Mouse (Mus musculus): ENCODE results near the gene Gm2431. TPM values are rescaled to one million over a fixed set of nuclear protein-coding genes. Genes with fewer than 3 reads are reported as not detected.
"Not testable (repeated sequence)": the region's sequence is repeated elsewhere in the genome, so short reads cannot be mapped to it uniquely, and the experiment has no call there.

Gm2431 gene
- polyA plus RNA-seq, 1 experiment from 2014 or later, result not detected

- peak overlapping the region; percentile 85 for H3K4me2 ChIP-seq (ENCODE audit: low read depth, low read length)
- peaks cover 2% of the 10 kb centered on the region; the same call in 1 of the 2 replicates for H3K4me1 ChIP-seq (replicated peaks; ENCODE audit: control insufficient read depth, insufficient read depth, low read length)
- H3K36me3 ChIP-seq (ENCODE audit: control insufficient read depth, insufficient read depth, low read length), result no peaks in the 10 kb centered on the region
- no peaks in the 10 kb centered on the region for H3K27me3 ChIP-seq (ENCODE audit: control insufficient read depth, insufficient read depth, low read depth, low read length)
- ATAC-seq (ENCODE audit: low read depth), result peak; percentile 88
- H3K27ac ChIP-seq (ENCODE audit: low read length), result peak overlapping the region; percentile 94
- WGBS, result under 1% methylated on average over 19 of the region's 19 CpGs
- peak overlapping the region; percentile 75 for H3K9ac ChIP-seq (ENCODE audit: low read length)
- peak overlapping the region; percentile 57 for H3K4me3 ChIP-seq (ENCODE audit: low read length)
- no peaks in the 10 kb centered on the region for H3K9me3 ChIP-seq (ENCODE audit: control insufficient read depth, low read length)
Measured at GRCm38 (mm10) chr7:142284615-142285080, 26.5 kb upstream of the Gm2431 start.

DNA sequence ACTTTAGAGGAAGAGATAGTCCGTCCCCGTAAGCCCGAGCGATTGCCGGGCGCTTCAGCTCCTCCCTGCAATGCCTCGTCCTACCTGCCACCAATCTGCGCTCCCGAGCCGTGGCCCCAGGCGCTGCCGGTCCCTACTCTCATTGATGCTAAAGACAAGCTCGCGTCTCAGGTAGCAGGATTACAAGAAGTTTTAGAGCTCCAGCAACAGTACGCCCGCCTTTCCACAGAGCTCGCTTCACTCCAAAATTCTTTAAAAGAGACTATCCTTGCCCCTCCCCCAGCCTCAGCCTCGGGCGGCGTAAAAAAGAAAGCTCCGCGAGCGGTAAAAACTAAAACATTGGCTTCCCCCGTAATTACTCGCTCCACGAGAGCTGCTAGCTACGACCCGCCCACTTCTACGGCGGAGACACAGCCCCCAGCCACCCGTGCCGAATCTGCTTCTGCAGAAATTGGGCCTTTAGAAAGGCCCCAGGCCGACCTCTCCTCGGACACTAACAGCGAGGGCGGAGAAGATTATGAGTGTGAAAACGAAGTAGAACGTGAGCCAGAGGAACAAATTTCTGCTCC lies 26.0 kb upstream of the Gm2431 start:
- H3K4me3 ChIP-seq (ENCODE audit: low read length), result peak overlapping the region; percentile 57
- peak; percentile 85 for ATAC-seq (ENCODE audit: low read depth)
- WGBS, result under 1% methylated on average over 38 of the region's 38 CpGs
- H3K4me1 ChIP-seq (replicated peaks; ENCODE audit: control insufficient read depth, insufficient read depth, low read length), result peaks cover 2% of the 10 kb centered on the region; the same call in 1 of the 2 replicates
- no peaks in the 10 kb centered on the region for H3K27me3 ChIP-seq (ENCODE audit: control insufficient read depth, insufficient read depth, low read depth, low read length)
- H3K9ac ChIP-seq (ENCODE audit: low read length), result peak overlapping the region; percentile 75
- peak overlapping the region; percentile 94 for H3K27ac ChIP-seq (ENCODE audit: low read length)
- H3K36me3 ChIP-seq (ENCODE audit: control insufficient read depth, insufficient read depth, low read length), result no peaks in the 10 kb centered on the region
- H3K4me2 ChIP-seq (ENCODE audit: low read depth, low read length), result peak overlapping the region; percentile 85
- H3K9me3 ChIP-seq (ENCODE audit: control insufficient read depth, low read length), result no peaks in the 10 kb centered on the region

DNA sequence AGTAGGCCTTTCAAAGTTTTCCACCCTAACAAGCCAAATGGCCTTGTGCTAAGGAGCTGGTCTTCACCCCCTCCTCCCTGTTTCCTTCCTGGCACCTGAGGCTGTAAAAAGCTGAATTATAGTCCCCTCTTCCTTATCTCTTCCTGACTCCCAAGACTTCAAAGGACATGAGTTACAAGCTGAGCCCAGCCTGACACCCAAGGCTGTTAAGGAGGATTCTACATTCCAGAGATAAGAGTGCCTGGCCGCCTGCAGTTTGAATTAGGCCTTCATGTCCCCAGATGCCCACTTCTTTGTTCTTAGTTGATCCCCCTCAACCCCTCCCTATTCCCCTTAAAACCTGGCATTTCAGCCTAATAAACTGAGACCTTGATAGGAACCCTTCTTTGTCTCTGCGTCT lies 24.7 kb upstream of the Gm2431 start:
- not testable (repeated sequence) for H3K9ac ChIP-seq (ENCODE audit: low read length); H3K27ac ChIP-seq (ENCODE audit: low read length); H3K4me1 ChIP-seq (replicated peaks; ENCODE audit: control insufficient read depth, insufficient read depth, low read length); ATAC-seq (ENCODE audit: low read depth); H3K9me3 ChIP-seq (ENCODE audit: control insufficient read depth, low read length); H3K36me3 ChIP-seq (ENCODE audit: control insufficient read depth, insufficient read depth, low read length); H3K4me2 ChIP-seq (ENCODE audit: low read depth, low read length); H3K4me3 ChIP-seq (ENCODE audit: low read length); H3K27me3 ChIP-seq (ENCODE audit: control insufficient read depth, insufficient read depth, low read depth, low read length)
- WGBS, result 22% methylated on average over 2 of the region's 2 CpGs

DNA sequence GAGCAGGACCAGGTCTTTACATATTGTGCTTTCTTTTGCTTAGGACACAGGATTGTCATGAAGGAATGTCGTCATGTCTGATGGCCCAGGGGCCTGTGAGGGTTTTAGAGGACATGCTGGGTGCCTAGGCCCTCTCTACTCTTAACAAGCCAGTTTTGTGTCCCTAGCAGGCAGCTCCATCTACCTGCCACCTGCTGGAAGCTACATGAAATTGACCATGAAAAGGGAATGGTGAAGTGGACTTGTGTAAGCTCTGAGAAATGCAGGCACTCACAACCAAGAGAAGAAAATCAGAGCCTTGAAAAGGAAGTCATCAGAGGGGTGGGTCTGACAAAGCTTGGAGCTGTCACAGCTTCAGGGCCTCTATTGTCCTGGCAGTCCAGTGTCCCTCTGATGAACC lies 21.1 kb upstream of the Gm2431 start:
- H3K27ac ChIP-seq (ENCODE audit: low read length); H3K27me3 ChIP-seq (ENCODE audit: control insufficient read depth, insufficient read depth, low read depth, low read length); H3K9ac ChIP-seq (ENCODE audit: low read length); ATAC-seq (ENCODE audit: low read depth); H3K36me3 ChIP-seq (ENCODE audit: control insufficient read depth, insufficient read depth, low read length); H3K4me1 ChIP-seq (replicated peaks; ENCODE audit: control insufficient read depth, insufficient read depth, low read length); H3K4me3 ChIP-seq (ENCODE audit: low read length); H3K4me2 ChIP-seq (ENCODE audit: low read depth, low read length); H3K9me3 ChIP-seq (ENCODE audit: control insufficient read depth, low read length): not testable (repeated sequence)
- 67% methylated on average over 1 of the region's 1 CpGs for WGBS

DNA sequence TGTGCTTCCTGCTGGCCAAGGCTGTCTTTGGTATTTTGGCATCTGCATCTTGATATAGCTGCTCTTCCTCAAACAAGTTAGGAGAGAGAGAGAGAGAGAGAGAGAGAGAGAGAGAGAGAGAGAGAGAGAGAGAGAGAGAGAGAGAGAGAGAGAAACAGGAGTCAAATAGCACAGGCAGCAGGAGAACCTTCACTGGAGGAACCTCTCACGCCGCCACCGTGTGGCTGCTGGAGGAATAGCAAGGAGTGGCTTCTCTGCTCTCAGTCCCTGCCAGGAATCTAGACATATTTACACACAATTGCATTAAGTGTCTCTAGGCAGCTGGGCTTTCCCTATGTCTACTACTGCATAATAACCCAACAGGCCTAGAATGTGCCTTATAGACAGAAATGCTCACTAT lies 20.0 kb upstream of the Gm2431 start:
- not testable (repeated sequence) for H3K4me3 ChIP-seq (ENCODE audit: low read length); H3K4me2 ChIP-seq (ENCODE audit: low read depth, low read length); H3K4me1 ChIP-seq (replicated peaks; ENCODE audit: control insufficient read depth, insufficient read depth, low read length); H3K27ac ChIP-seq (ENCODE audit: low read length); H3K9ac ChIP-seq (ENCODE audit: low read length); H3K27me3 ChIP-seq (ENCODE audit: control insufficient read depth, insufficient read depth, low read depth, low read length); H3K36me3 ChIP-seq (ENCODE audit: control insufficient read depth, insufficient read depth, low read length); H3K9me3 ChIP-seq (ENCODE audit: control insufficient read depth, low read length)
- 0% methylated on average over 3 of the region's 3 CpGs for WGBS
- ATAC-seq (ENCODE audit: low read depth), result peak; percentile 70

DNA sequence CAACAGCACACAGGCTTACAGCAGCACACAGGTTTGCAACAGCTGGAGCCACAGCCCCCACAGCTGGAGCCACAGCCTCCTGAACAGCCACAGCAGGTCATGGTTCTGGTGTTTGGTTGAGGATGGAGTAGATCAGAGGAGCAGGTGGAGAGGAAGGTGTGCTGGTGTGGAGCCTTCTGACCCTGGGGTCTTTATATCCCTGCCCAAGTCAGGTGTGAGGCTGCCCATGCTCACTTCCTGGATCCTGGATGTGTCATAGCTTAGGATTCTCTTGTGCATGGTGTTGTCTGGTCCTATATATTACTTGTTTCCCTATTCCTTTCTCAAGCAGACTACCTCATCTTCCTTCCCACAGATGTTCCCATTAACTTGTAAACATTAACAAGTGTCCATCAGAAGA lies 16.1 kb upstream of the Gm2431 start, which contains the start of gene Gm4559:
TSS of gene Gm4559 (minus strand) at position 101 of the 400 bp plus-strand sequence.
- ATAC-seq (ENCODE audit: low read depth); H3K9ac ChIP-seq (ENCODE audit: low read length); H3K4me1 ChIP-seq (replicated peaks; ENCODE audit: control insufficient read depth, insufficient read depth, low read length); H3K4me3 ChIP-seq (ENCODE audit: low read length); H3K9me3 ChIP-seq (ENCODE audit: control insufficient read depth, low read length); H3K36me3 ChIP-seq (ENCODE audit: control insufficient read depth, insufficient read depth, low read length); H3K27ac ChIP-seq (ENCODE audit: low read length); H3K4me2 ChIP-seq (ENCODE audit: low read depth, low read length); H3K27me3 ChIP-seq (ENCODE audit: control insufficient read depth, insufficient read depth, low read depth, low read length): not testable (repeated sequence)

DNA sequence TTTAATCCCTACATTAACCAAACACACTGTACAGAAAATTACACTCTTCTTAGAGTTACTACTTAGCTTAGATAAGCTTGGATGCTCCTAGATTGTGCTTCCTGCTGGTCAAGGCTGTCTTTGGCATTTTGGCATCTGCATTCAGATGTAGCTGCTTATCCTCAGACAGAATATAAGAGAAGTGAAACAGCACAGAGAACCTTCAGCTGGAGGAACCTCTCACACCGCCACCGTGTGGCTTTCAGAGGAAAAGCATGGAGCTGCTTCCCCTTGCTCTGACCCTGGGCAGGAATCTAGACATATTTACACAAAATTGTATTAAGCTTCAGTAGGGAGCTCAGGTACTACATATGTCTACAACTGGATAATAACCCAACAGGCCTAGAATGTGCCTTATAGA lies 2.6 kb downstream of the Gm2431 start:
- H3K4me1 ChIP-seq (replicated peaks; ENCODE audit: control insufficient read depth, insufficient read depth, low read length), result no peaks in the 10 kb centered on the region
- no peak overlapping the region for H3K27ac ChIP-seq (ENCODE audit: low read length)
- H3K4me2 ChIP-seq (ENCODE audit: low read depth, low read length), result no peak overlapping the region
- WGBS, result 0% methylated on average over 2 of the region's 2 CpGs
- no peaks in the 10 kb centered on the region for H3K27me3 ChIP-seq (ENCODE audit: control insufficient read depth, insufficient read depth, low read depth, low read length)
- no peak overlapping the region for H3K4me3 ChIP-seq (ENCODE audit: low read length)
- no peak overlapping the region for H3K9ac ChIP-seq (ENCODE audit: low read length)
- no peak for ATAC-seq (ENCODE audit: low read depth)
- no peaks in the 10 kb centered on the region for H3K9me3 ChIP-seq (ENCODE audit: control insufficient read depth, low read length)
- H3K36me3 ChIP-seq (ENCODE audit: control insufficient read depth, insufficient read depth, low read length), result no peaks in the 10 kb centered on the region

DNA sequence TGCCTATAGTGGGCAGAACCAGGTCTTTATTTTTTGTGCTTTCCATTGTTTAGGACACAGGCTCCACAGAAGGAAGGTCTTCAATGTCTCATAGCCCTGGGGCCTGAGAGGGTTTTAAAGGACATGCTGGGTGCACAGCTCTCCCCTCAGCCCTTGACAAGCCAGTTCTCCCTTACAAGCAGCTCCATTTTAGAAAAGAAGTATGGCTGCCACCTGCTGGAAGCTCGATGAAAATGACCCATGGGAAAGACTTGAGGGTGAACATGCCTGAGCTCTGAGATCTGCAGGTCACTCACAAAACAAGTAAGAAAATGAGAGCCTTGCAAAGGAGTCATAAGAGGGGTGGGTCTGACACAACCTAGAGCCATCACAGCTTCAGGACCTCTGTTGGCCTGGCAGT lies 8.3 kb downstream of the Gm2431 start:
- Histone ChIP-seq H3K27ac (ENCODE audit: low read length) (no peak overlapping the region), H3K4me2 (ENCODE audit: low read depth, low read length) (no peak overlapping the region), H3K4me3 (ENCODE audit: low read length) (no peak overlapping the region), H3K36me3 (ENCODE audit: control insufficient read depth, insufficient read depth, low read length) (no peaks in the 10 kb centered on the region), H3K9ac (ENCODE audit: low read length) (no peak overlapping the region), H3K27me3 (ENCODE audit: control insufficient read depth, insufficient read depth, low read depth, low read length) (no peaks in the 10 kb centered on the region), H3K9me3 (ENCODE audit: control insufficient read depth, low read length) (no peaks in the 10 kb centered on the region), H3K4me1 (replicated peaks; ENCODE audit: control insufficient read depth, insufficient read depth, low read length) (no peaks in the 10 kb centered on the region)
- 0% methylated on average over 1 of the region's 1 CpGs for WGBS
- no peak for ATAC-seq (ENCODE audit: low read depth)

DNA sequence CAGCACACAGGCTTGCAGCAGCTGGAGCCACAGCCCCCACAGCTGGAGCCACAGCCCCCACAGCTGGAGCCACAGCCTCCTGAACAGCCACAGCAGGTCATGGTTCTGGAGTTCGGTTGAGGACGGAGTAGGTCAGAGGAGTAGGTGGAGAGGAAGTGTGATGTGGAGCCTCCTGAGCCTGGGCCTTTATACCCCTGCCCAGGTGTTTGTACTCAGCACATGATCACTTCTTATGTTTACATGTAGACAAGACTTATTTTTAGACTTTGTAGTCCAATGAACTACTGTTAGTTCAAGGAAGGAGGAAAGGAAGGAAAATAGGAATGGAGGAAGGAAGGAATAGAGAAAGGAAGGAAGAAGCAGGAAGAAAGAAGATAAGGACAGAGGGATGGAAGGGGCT lies 17.2 kb downstream of the Gm2431 start, which contains the start of gene Gm40460:
TSS of gene Gm40460 (minus strand) at position 101 of the 400 bp plus-strand sequence.
- H3K4me2 ChIP-seq (ENCODE audit: low read depth, low read length), result no peak within 1 kb of the TSS
- no peak within 1 kb of the TSS for H3K4me3 ChIP-seq (ENCODE audit: low read length)
- no peaks in the 10 kb centered on the region for H3K4me1 ChIP-seq (replicated peaks; ENCODE audit: control insufficient read depth, insufficient read depth, low read length)
- H3K9ac ChIP-seq (ENCODE audit: low read length), result no peak within 1 kb of the TSS
- H3K9me3 ChIP-seq (ENCODE audit: control insufficient read depth, low read length), result peaks cover 6% of the 10 kb centered on the region; the same call in 1 of the 2 replicates
- H3K27me3 ChIP-seq (ENCODE audit: control insufficient read depth, insufficient read depth, low read depth, low read length), result no peaks in the 10 kb centered on the region
- 31% methylated on average over 2 of the region's 2 CpGs for WGBS
- no peak for ATAC-seq (ENCODE audit: low read depth)
- no peak within 1 kb of the TSS for H3K27ac ChIP-seq (ENCODE audit: low read length)
- H3K36me3 ChIP-seq (ENCODE audit: control insufficient read depth, insufficient read depth, low read length), result no peaks in the 10 kb centered on the region

All from lung, embryonic 16.5 days (tissue).